Mouse (Mus musculus) G1E (cell line): ENCODE results near the gene Tnk2.

Source experiments
- CTCF ChIP-seq: IDR thresholded peaks from 2 replicates; pipeline ENCODE4 v1.5.1; 2012; ENCODE audit warnings: low read depth, low read length, inconsistent platforms, mixed read lengths
- GATA1 ChIP-seq: IDR thresholded peaks from 2 replicates; pipeline ENCODE4 v1.6.1; 2012; ENCODE audit warnings: borderline replicate concordance, low read length, inconsistent platforms, mixed read lengths
- POLR2AphosphoS5 ChIP-seq: IDR thresholded peaks from 2 replicates; pipeline ENCODE4 v1.6.1; 2012; ENCODE audit warnings: low read depth, low read length, inconsistent platforms; ENCODE audit not compliant: insufficient replicate concordance
- TAL1 ChIP-seq: conservative IDR thresholded peaks from 2 replicates; pipeline ENCODE4 v1.6.1; 2012; ENCODE audit warnings: low read depth, low read length, inconsistent platforms, mixed read lengths

DNA sequence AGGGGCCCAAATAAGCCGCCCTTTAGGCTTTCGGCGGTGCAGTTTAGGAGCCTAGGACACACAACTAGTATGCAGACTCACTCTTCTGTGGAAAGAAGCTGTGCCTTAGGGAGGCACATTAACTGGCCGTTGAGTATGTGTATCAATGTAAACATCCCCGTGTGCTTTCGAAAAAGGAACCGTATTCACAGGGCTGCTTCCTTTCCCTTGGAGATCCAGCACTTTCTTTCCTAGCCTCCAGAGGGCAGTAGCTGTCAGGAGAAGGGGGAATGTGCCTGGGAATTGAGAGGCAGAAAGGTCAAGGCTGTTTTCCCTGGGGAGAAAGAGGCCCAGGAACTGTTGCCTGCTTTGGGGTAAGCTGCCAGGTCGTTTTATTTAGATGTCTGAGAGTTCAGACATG is 15.7 kb downstream of the Tnk2 start:
- TF ChIP-seq CTCF (peak; percentile 72), POLR2AphosphoS5 (no peak), GATA1 (no peak), TAL1 (no peak)
